Mouse (Mus musculus) neural tube, embryonic 14.5 days (tissue): ENCODE data around the gene Ess2. TPM values are rescaled to one million over a fixed set of nuclear protein-coding genes. Genes with fewer than 3 reads are reported as not detected.

Experiments used
- ATAC-seq: fragments of 200-750 bp; cut with Nextera tagmentation; 2 replicates; pipeline ENCODE4 v1.8.0; 2017; ENCODE audit warnings: low read depth, mild to moderate bottlenecking, moderate TSS enrichment, moderate library complexity
- H3K27ac ChIP-seq: fragments of 300-500 bp; sonication (generic); 2 replicates; pipeline ENCODE4 v1.5.1; 2014; ENCODE audit warnings: low read depth, mild to moderate bottlenecking, control low read depth, low read length, moderate library complexity, mixed read lengths
- H3K27me3 ChIP-seq: fragments of 300-500 bp; sonication (generic); 2 replicates; pipeline ENCODE4 v1.6.1; 2014; ENCODE audit warnings: low read length; ENCODE audit not compliant: control insufficient read depth, insufficient read depth
- H3K36me3 ChIP-seq: fragments of 300-500 bp; sonication (generic); 2 replicates; pipeline ENCODE4 v1.6.1; 2014; ENCODE audit warnings: low read length, mixed read lengths; ENCODE audit not compliant: control insufficient read depth, insufficient read depth
- H3K4me1 ChIP-seq: fragments of 300-500 bp; sonication (generic); 2 replicates; pipeline ENCODE4 v1.6.1; 2014; ENCODE audit warnings: low read length; ENCODE audit not compliant: control insufficient read depth, insufficient read depth
- H3K4me2 ChIP-seq: fragments of 300-500 bp; sonication (generic); 2 replicates; pipeline ENCODE4 v1.6.1; 2014; ENCODE audit warnings: mild to moderate bottlenecking, low read depth, low read length, control low read depth
- H3K4me3 ChIP-seq: fragments of 300-500 bp; sonication (generic); 2 replicates; pipeline ENCODE4 v1.5.1; 2014; ENCODE audit warnings: low read depth, low read length, control low read depth, mixed read lengths
- H3K9ac ChIP-seq: fragments of 300-500 bp; sonication (generic); replicated peaks from 2 replicates; pipeline ENCODE4 v1.6.1; 2014; ENCODE audit warnings: low read depth, mild to moderate bottlenecking, control low read depth, low read length, mixed read lengths
- H3K9me3 ChIP-seq: fragments of 300-500 bp; sonication (generic); 2 replicates; pipeline ENCODE4 v1.6.1; 2016; ENCODE audit warnings: low read length; ENCODE audit not compliant: control insufficient read depth
- WGBS: fragments of 180-500 bp; shearing (Covaris S2); extraction: QIAGEN DNeasy Blood & Tissue Kit; methylation state at CpG from one replicate; pipeline ENCODE4 v1.1.7; 2014; 5-methylcytosine and 5-hydroxymethylcytosine counted together
- polyA plus RNA-seq: library from polyadenylated mRNA; unstranded; fragments of >200 nt; fragmentation: Nextera tagmentation; extraction: Ambion mirVana; gene quantifications from 2 replicates; pipeline ENCODE4 v1.2.1, GENCODE M21; 2014

Gene Ess2
- polyA plus RNA-seq, 1 experiment from 2014 or later = 42.4 TPM

- Histone ChIP-seq H3K9ac (no peak overlapping the region), H3K27ac (no peak overlapping the region), H3K27me3 (no peaks in the 10 kb centered on the region), H3K9me3 (no peaks in the 10 kb centered on the region), H3K4me3 (no peak overlapping the region), H3K4me2 (no peak overlapping the region), H3K4me1 (no peaks in the 10 kb centered on the region), H3K36me3 (peaks cover 18% of the 10 kb centered on the region)
- no peak for ATAC-seq
- WGBS = 93% methylated on average over 4 of the region's 4 CpGs
These were observed 36.0 kb downstream of the Ess2 start for GRCm38 (mm10) chr16:17875174-17875573.

- Histone ChIP-seq H3K36me3 (peaks cover 18% of the 10 kb centered on the region), H3K4me2 (no peak overlapping the region), H3K4me3 (no peak overlapping the region), H3K27ac (no peak overlapping the region), H3K9ac (no peak overlapping the region), H3K9me3 (no peaks in the 10 kb centered on the region), H3K27me3 (no peaks in the 10 kb centered on the region), H3K4me1 (no peaks in the 10 kb centered on the region)
- WGBS = 78% methylated on average over 4 of the region's 4 CpGs
- ATAC-seq = no peak
These were observed 38.2 kb downstream of the Ess2 start for GRCm38 (mm10) chr16:17872995-17873394.

GRCm38 (mm10) chr16:17871248-17871647 lies 39.9 kb downstream of the Ess2 start:
- no peaks in the 10 kb centered on the region for H3K9me3 ChIP-seq
- H3K27ac ChIP-seq = no peak overlapping the region
- 88% methylated on average over 5 of the region's 5 CpGs for WGBS
- H3K4me2 ChIP-seq = no peak overlapping the region
- no peak overlapping the region for H3K4me3 ChIP-seq
- H3K9ac ChIP-seq = no peak overlapping the region
- ATAC-seq = no peak
- no peaks in the 10 kb centered on the region for H3K27me3 ChIP-seq
- no peaks in the 10 kb centered on the region for H3K4me1 ChIP-seq
- H3K36me3 ChIP-seq = peaks cover 18% of the 10 kb centered on the region

- Histone ChIP-seq H3K27ac (no peak overlapping the region), H3K4me2 (no peak overlapping the region), H3K27me3 (no peaks in the 10 kb centered on the region), H3K4me3 (no peak overlapping the region), H3K36me3 (peaks cover 1% of the 10 kb centered on the region; the same call in 1 of the 2 replicates), H3K4me1 (no peaks in the 10 kb centered on the region), H3K9me3 (no peaks in the 10 kb centered on the region), H3K9ac (no peak overlapping the region)
- WGBS = 74% methylated on average over 6 of the region's 6 CpGs
- ATAC-seq = no peak
These were observed 45.4 kb downstream of the Ess2 start for GRCm38 (mm10) chr16:17865770-17866169.

DNA sequence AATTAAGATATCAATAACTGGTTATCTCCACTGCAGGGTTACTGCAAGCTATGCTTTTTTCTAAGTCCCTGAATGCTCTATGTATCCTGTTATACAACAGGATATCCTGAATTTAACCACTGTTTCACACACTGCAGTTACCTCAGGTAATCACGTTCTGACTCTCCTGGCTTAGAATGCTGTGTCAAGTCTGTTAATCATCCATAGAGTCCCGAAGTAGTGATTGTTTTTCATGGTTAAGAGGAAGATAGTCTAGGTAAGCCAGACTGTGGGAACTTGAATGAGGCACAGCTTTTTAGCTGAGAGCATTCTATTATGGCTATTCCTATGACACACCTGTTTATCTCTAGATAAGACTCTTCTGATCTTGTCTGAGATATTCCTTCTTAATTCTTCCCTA lies 45.9 kb downstream of the Ess2 start:
- Histone ChIP-seq H3K9ac (no peak overlapping the region), H3K36me3 (no peaks in the 10 kb centered on the region), H3K27me3 (no peaks in the 10 kb centered on the region), H3K9me3 (no peaks in the 10 kb centered on the region), H3K27ac (no peak overlapping the region), H3K4me3 (no peak overlapping the region), H3K4me1 (no peaks in the 10 kb centered on the region), H3K4me2 (no peak overlapping the region)
- WGBS = 98% methylated on average over 2 of the region's 2 CpGs
- no peak for ATAC-seq

- no peak overlapping the region for H3K9ac ChIP-seq
- ATAC-seq = peak; percentile 61
- H3K9me3 ChIP-seq = no peaks in the 10 kb centered on the region
- H3K4me3 ChIP-seq = no peak overlapping the region
- peaks cover 39% of the 10 kb centered on the region for H3K36me3 ChIP-seq
- H3K27me3 ChIP-seq = no peaks in the 10 kb centered on the region
- H3K4me1 ChIP-seq = no peaks in the 10 kb centered on the region
- H3K4me2 ChIP-seq = no peak overlapping the region
- no peak overlapping the region for H3K27ac ChIP-seq
These were observed 52.6 kb downstream of the Ess2 start for GRCm38 (mm10) chr16:17858592-17858991.

GRCm38 (mm10) chr16:17857157-17857556 lies 54.0 kb downstream of the Ess2 start:
- Histone ChIP-seq H3K36me3 (peaks cover 42% of the 10 kb centered on the region), H3K4me1 (no peaks in the 10 kb centered on the region), H3K9me3 (no peaks in the 10 kb centered on the region), H3K27ac (no peak overlapping the region), H3K27me3 (no peaks in the 10 kb centered on the region), H3K9ac (no peak overlapping the region), H3K4me2 (no peak overlapping the region), H3K4me3 (no peak overlapping the region)
- ATAC-seq = no peak
- 95% methylated on average over 7 of the region's 7 CpGs for WGBS

DNA sequence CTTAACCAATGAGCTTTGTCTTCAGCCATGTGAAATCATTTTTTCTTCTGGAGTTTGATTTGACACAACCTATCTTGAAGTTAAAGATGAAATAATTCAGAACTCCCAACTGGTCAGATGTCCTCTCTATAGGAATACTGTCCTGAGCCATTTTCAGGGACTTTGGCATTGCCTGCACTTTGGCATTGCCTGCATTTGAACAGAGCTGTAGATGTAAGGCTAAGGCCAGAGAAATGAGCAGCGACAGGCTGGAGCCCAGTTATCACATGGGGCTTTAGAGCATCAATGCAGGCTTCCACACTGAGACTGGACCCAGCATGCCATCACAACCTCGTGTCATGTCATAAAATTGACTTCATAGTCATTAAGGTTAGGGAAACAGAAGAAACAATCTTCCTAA lies 57.9 kb downstream of the Ess2 start:
- peaks cover 54% of the 10 kb centered on the region for H3K36me3 ChIP-seq
- no peak overlapping the region for H3K4me2 ChIP-seq
- no peaks in the 10 kb centered on the region for H3K9me3 ChIP-seq
- no peak overlapping the region for H3K4me3 ChIP-seq
- no peaks in the 10 kb centered on the region for H3K27me3 ChIP-seq
- no peaks in the 10 kb centered on the region for H3K4me1 ChIP-seq
- no peak overlapping the region for H3K9ac ChIP-seq
- WGBS = 85% methylated on average over 2 of the region's 2 CpGs
- no peak for ATAC-seq
- no peak overlapping the region for H3K27ac ChIP-seq

GRCm38 (mm10) chr16:17851860-17852259 lies 59.3 kb downstream of the Ess2 start:
- peaks cover 52% of the 10 kb centered on the region for H3K36me3 ChIP-seq
- no peak overlapping the region for H3K27ac ChIP-seq
- no peaks in the 10 kb centered on the region for H3K27me3 ChIP-seq
- no peak for ATAC-seq
- no peak overlapping the region for H3K4me3 ChIP-seq
- no peaks in the 10 kb centered on the region for H3K9me3 ChIP-seq
- no peaks in the 10 kb centered on the region for H3K4me1 ChIP-seq
- 95% methylated on average over 1 of the region's 1 CpGs for WGBS
- no peak overlapping the region for H3K9ac ChIP-seq
- no peak overlapping the region for H3K4me2 ChIP-seq

DNA sequence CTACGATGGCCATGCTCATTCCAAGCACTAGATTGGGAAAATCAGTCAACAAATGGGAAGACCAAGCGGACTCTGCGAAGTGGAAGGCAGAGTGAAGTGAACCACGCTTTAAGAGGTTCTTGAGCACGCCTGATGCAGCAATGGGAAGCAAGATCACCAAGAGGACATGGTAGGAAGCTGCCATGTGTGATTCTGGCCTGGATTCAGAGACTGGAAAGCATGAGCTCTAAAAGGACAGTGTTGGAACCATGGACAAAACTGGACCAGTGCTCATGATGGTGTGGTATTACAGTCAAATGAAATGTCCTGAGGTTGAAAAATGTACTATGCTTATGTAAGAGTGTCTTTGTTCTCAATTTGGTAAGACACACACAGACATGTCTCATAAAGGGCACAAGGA lies 59.8 kb downstream of the Ess2 start:
- H3K27me3 ChIP-seq = no peaks in the 10 kb centered on the region
- 96% methylated on average over 5 of the region's 5 CpGs for WGBS
- H3K9ac ChIP-seq = no peak overlapping the region
- no peak overlapping the region for H3K4me2 ChIP-seq
- no peaks in the 10 kb centered on the region for H3K4me1 ChIP-seq
- no peak overlapping the region for H3K4me3 ChIP-seq
- ATAC-seq = no peak
- peaks cover 52% of the 10 kb centered on the region for H3K36me3 ChIP-seq
- no peak overlapping the region for H3K27ac ChIP-seq
- no peaks in the 10 kb centered on the region for H3K9me3 ChIP-seq
